Mouse (Mus musculus) left cerebral cortex, adult 2 months (tissue): ENCODE measurements at regions not wholly inside any gene's neighbourhood (a gene's known extent, or its start where the extent isn't known, plus 50 kb on each side); places are given as distances from the start of the nearest gene placed in this dataset.

ENCODE experiments used
- DNase-seq, 2 experiments: peaks; one replicate each; pipeline ENCODE4 v3.0.0; 2021 to 2022; ENCODE audit warnings: low spot score in 2 of 2, mixed read lengths in 1 of 2; ENCODE audit errors: extremely low spot score in 1 of 2
- H3K27ac ChIP-seq: fragments of 200-600 bp; 2 replicates; pipeline ENCODE4 v1.8.1; 2022
- H3K4me3 ChIP-seq: fragments of 200-600 bp; 2 replicates; pipeline ENCODE4 v1.8.1; 2022
- CTCF ChIP-seq: fragments of 200-600 bp; IDR thresholded peaks from 2 replicates; pipeline ENCODE4 v1.8.1; 2022; ENCODE audit warnings: antibody characterized with exemption, mild to moderate bottlenecking, moderate library complexity
- intact Hi-C: fragments of 180-260 bp; cut with DNase I; formaldehyde crosslinking; loops from one replicate; pipeline ENCODE4 v1.15.1; 2025

DNA sequence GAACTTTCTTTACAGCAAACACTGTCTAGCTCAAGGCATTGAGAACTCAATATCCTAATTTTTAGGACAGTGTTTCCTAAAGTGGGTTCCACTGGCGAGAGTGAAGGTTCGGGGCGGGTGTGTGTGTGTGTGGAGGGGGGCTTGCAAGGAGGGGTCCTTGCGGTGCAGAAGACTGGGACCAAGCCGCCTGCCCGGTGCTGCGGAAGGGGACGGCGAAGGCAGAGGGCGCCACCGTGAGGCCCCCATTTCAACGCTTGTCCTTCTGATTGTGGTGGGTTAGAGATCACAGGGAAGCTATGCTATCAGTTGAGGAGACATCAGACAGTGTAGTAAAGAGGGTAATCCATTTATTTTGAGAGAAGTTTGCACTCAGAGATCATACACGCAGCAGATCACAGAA, 176.9 kb upstream of the Ap5m1 start:
- Histone ChIP-seq H3K4me3 (no peak overlapping the region), H3K27ac (no peak overlapping the region)
- TF ChIP-seq CTCF: peak; percentile 8
- intact Hi-C loops: no loop called here
- DNase-seq: no peak

DNA sequence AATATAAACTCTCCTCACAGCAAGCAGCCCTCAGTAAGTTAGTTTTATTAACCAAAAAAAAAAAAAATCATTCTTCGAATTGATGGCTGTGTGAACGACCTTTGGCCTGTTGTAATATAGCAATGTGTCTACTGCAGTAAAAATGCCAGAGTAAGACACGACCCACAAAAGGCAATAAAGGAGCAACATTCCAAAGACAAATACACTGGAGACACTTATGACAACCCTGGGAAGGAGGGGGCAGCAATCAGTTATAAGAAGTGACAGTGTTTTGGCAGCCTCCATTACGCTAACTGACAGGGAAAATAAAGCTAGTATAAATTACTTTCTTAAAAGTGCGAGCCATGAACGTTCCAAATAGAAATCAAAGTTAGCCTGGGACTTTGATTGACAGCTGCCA, 185.9 kb upstream of the Ap5m1 start:
- Histone ChIP-seq H3K27ac (no peak overlapping the region), H3K4me3 (no peak overlapping the region)
- DNase-seq: no peak
- no peak for TF ChIP-seq CTCF
- intact Hi-C loops: no loop called here

DNA sequence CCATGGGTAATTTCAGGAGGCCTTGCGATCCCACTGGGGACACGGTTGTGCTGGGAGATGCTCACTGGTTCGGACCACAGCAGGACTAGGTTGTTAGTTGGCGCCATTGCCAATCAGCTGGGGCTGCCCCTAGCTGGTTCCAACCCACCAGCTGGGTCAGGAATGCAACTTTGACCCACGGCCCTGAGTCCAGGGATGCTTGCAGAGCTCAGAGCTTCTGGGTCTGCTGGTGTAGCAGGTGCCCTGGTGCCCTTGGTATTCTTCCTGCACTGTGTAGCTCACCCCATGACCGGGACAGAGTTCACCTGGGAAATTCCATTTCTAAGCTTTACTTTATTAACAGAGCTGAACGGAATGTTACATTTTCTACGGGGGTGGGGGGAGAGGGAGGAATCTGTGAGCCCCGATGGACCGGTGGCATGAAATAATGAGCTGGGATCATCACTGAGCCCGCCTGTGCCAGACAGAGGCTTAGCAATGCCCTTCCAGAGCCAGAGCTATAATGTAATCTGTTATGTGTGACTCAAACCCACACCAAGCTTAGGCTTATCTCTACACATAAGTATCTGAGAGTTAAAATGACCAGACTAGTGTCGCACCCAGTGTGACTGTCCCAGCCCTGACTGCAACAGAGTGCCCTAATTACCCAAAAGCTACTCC, 187.8 kb upstream of the Ap5m1 start:
- H3K4me3 ChIP-seq: no peak overlapping the region
- no peak overlapping the region for H3K27ac ChIP-seq
- TF ChIP-seq CTCF: no peak
- no peak for DNase-seq
- intact Hi-C loops: no loop called here

DNA sequence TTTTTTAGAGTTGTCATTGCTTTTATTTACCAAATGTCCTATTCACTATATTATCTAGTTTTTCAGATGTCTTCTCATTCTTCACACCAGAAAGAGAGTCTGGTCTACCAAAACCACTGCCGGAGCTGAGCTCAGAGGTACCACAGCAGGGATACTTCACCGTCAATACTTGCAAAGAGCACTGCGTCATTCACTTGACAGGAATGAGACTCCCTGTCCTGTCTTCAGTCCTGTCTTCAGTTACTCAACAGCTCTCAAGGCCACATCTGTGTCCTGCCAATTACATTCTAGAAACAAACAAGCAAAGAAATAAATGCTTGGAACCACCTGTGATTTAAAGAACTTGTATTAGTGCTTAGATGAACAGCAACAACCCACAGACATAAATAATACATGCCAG, 194.6 kb upstream of the Ap5m1 start:
- H3K27ac ChIP-seq: no peak overlapping the region
- no peak for TF ChIP-seq CTCF

DNA sequence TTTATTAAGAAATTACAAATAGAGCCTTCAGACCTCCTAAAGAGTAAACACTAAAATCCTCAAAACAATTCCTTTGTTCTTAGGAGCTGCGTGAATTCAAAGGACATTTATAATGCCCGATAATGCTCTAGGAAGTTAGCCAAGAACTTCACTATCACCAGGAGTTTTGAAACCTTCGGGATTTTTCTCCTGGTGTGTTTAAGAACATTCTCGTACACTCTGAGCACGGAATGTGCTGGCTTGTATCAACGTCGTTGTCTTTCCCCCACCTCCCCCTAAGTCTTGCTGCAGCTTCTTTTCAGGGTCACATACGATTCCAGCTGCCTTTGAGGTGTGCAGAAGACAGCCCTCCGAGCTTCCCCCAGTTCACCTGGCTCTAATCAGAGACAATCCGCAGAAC, 195.9 kb upstream of the Ap5m1 start:
- H3K4me3 ChIP-seq: no peak overlapping the region
- no peak for TF ChIP-seq CTCF
- intact Hi-C loops: no loop called here

More for the DNA sequence above, 194.6 kb upstream of the Ap5m1 start:
- DNase-seq: no peak
- no peak overlapping the region for H3K4me3 ChIP-seq
- intact Hi-C loops: no loop called here

DNA sequence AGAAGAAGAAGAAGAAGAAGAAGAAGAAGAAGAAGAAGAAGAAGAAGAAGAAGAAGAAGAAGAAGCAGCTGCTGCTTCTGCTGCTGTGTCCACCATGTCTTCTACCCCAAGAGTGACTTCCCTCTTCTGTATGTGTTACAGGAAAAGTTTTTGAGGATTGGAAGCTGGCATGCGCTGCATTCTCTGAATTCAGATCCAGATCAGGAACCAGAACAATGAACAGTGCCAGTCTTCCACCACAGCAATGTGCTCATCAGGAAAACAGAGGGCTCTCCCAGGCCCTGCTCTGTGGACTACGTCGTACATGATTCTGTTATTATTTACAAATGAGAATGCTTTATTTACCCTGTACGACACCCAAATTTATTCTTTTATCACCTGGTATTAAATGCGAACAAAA, 181.8 kb upstream of the Otx2 start:
- intact Hi-C loops: no loop called here
- Histone ChIP-seq H3K27ac (no peak overlapping the region), H3K4me3 (no peak overlapping the region)
- DNase-seq: no peak
- TF ChIP-seq CTCF: no peak

More for the DNA sequence above, 195.9 kb upstream of the Ap5m1 start:
- H3K27ac ChIP-seq: no peak overlapping the region
- no peak for DNase-seq

DNA sequence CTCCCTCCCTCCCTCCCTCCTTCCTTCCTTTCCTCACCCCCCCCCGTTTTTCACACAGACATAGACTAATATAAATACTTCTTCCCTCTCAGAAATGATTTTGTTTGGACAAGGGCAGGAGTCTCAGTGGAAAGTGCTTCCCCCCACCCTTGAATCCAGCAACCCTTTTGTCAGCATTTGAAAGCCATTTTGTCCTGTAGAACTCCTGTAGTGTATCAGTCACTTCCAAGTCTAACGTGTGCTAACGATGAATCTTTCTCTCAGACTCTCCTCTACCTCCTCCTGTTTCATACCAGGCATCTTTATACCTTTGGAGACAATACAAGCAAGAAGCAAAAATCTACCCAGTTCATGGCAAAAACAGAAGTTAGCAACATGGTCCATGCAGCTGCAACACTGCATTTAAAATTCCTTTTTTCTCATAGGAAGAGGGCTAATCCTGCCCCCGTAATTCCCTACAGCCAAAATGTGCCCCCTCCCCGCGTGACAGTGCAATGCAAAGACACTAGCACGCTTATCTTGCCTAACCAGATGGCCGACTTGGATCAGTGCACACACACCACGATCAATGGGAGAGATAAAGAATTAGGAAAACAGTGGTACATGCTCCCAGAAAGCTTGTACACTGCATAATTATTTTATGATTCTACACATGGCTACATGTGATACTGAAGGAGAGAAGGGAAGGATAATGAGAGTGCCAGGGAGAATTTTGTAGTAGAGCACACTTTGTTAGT, 180.7 kb upstream of the Otx2 start:
- DNase-seq: no peak
- intact Hi-C loops: no loop called here

DNA sequence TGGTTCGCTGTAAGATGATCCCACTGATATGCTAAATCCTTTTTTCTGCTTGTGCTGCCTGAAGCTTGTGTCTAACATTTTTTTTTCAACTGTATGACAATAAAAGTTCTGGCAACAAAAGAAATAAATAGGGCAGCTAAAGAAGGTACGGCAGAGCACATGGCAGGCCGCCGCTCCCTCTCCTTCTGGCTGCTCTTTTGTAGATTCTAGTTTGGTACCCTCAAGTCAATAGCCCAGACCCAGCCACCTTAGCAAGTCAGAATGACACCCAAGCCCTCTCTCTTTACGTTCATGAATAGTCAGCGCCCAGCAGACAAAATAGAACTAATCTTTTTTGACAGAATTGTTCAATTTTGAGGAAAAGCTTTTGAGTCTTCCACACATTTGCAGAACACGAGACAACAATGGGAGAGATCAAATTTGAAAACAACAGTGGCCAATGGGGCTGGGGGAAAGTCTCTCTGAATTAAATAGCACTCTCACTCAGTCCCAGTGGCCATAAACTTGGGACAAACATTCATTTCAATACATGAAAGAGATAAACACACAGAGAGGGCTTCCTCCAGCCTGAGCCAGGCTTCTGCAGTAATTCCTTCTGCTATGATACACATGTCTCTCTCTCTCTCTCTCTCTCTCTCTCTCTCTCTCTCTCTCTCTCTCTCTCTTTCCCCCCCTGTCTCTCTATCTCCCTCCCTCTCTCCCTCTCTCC, 180.0 kb upstream of the Otx2 start:
- Histone ChIP-seq H3K27ac (no peak overlapping the region), H3K4me3 (no peak overlapping the region)
- no peak for TF ChIP-seq CTCF
- DNase-seq: no peak
- intact Hi-C loops: no loop called here

More for the DNA sequence above, 180.7 kb upstream of the Otx2 start:
- no peak for TF ChIP-seq CTCF
- Histone ChIP-seq H3K27ac (no peak overlapping the region), H3K4me3 (no peak overlapping the region)

DNA sequence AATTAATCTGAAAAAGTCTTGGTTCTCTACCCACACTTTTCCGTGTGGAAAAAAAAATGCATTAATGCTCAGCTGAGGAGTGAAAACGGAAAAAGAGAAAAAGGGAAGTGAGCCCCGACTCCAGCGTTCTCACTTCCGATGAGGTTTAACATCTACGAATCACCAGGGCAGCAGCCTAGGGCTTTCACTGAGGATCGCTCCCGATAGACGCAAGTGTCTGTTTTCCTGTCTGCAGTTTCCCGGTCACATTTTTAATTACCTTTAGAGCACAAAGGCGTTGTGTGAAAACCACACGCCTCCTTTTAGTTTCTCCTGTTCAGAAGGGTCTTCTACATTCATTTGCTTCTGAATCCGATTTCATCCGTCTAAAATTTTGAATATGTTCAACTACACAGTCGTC, 179.2 kb upstream of the Otx2 start:
- TF ChIP-seq CTCF: no peak
- no peak overlapping the region for H3K4me3 ChIP-seq
- H3K27ac ChIP-seq: no peak overlapping the region
- DNase-seq: no peak
- intact Hi-C loops: no loop called here

DNA sequence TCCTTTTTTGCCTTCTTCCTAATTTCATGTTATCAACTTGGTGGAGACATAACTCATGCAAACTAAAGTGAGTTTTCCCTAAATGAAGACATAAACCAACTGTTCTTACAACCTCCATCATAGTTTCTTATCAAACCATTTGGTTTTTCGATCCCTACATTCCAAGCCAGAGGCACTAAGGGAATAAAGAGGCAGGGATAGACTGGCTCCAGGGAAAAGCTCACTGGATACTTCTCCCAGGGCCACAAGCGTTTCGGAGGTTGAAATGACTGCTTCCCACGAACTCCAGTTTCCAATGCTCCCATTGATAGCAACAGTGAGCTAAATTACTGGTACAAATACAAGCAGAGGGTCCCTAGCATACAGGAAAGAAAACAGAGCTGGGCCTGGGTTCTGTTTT, 178.4 kb upstream of the Otx2 start:
- Histone ChIP-seq H3K4me3 (no peak overlapping the region), H3K27ac (no peak overlapping the region)
- no peak for DNase-seq
- TF ChIP-seq CTCF: no peak
- intact Hi-C loops: no loop called here

DNA sequence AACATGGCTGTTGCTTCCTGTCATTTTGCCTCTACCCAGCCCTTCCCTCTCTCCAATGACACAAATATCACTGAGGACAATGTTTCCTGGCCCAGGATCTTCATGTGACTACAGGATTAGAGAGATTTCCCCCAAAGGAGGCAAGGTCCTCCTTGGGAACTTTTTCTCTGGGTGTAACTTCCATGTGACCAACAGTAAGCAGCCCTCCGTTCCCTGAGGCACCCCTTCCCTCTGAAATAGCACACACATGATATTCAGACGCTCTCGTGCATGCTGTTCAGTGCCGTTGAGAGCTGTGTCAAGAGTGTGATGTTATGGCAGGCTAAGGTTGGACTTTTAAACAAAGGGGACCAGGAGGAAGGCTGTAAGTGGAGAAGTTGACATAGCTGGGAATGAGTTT, 169.2 kb upstream of the Otx2 start:
- no peak overlapping the region for H3K4me3 ChIP-seq
- DNase-seq: no peak
- H3K27ac ChIP-seq: no peak overlapping the region
- intact Hi-C loops: no loop called here
- TF ChIP-seq CTCF: no peak

DNA sequence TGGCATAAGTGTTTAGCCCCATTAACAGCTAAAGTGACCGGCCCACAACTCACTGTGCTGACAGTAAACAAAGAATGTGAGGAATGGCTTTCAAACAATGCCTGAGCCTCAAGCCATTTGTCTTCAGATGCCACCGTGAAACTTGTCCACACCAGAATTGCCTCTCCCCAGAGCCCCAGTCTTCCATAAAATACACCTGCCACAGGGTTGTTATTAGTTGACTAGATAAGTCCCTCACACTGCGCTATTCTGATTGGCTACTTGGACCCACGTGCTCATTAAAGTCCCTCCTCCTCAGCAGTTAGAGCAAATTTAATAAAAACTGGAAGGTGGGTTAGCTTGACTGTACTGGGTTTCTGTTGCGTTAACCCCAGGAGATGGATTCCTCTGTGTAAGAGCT, 167.7 kb upstream of the Otx2 start:
- TF ChIP-seq CTCF: no peak
- no peak for DNase-seq
- intact Hi-C loops: no loop called here

DNA sequence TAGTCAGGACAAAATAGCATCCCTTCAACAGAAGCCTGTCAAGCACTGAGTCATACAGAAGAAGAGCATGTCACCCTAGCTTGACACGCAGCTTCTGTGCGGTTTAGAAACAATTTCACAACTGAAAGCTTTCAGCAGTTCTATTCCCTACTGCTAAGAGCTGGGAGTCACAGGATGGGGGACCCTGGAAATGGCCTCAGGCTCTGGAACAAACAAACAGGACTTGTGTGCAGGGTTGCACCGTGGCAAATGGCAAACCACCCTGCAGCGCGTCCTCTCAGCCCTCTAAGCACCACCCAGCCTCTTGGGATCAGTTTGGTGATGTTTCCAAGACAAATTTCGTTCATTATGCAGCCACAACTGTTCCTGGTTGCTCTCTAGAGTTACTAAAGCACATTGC, 163.6 kb upstream of the Otx2 start:
- H3K27ac ChIP-seq: no peak overlapping the region
- H3K4me3 ChIP-seq: no peak overlapping the region
- DNase-seq: no peak
- no peak for TF ChIP-seq CTCF
- intact Hi-C loops: no loop called here

More for the DNA sequence above, 167.7 kb upstream of the Otx2 start:
- no peak overlapping the region for H3K4me3 ChIP-seq
- no peak overlapping the region for H3K27ac ChIP-seq
